Mouse (Mus musculus) liver, embryonic 16.5 days (tissue): Measurements from ENCODE around the gene Ubxn10. TPM values are rescaled to one million over a fixed set of nuclear protein-coding genes. Genes with fewer than 3 reads are reported as not detected.

Experiments
- ATAC-seq: fragments of 200-750 bp; cut with Nextera tagmentation; 2 replicates; pipeline ENCODE4 v1.8.0; 2017; ENCODE audit warnings: low read depth, mild to moderate bottlenecking, moderate number of reproducible peaks, moderate library complexity
- H3K27ac ChIP-seq: fragments of 300-500 bp; sonication (generic); 2 replicates; pipeline ENCODE4 v1.5.1; 2014; ENCODE audit warnings: mild to moderate bottlenecking, low read length
- H3K27me3 ChIP-seq: fragments of 300-500 bp; sonication (generic); 2 replicates; pipeline ENCODE4 v1.6.1; 2014; ENCODE audit warnings: low read depth, low read length, mixed read lengths; ENCODE audit not compliant: control insufficient read depth, insufficient read depth
- H3K36me3 ChIP-seq: fragments of 300-500 bp; sonication (generic); 2 replicates; pipeline ENCODE4 v1.6.1; 2014; ENCODE audit warnings: mild to moderate bottlenecking; ENCODE audit not compliant: control insufficient read depth, insufficient read depth
- H3K4me1 ChIP-seq: fragments of 300-500 bp; sonication (generic); 2 replicates; pipeline ENCODE4 v1.6.1; 2014; ENCODE audit warnings: low read depth, low read length, mixed read lengths; ENCODE audit not compliant: control insufficient read depth
- H3K4me2 ChIP-seq: fragments of 300-500 bp; sonication (generic); 2 replicates; pipeline ENCODE4 v1.6.1; 2014; ENCODE audit warnings: low read depth, low read length, mixed read lengths
- H3K4me3 ChIP-seq: fragments of 300-500 bp; sonication (generic); 2 replicates; pipeline ENCODE4 v1.5.1; 2014; ENCODE audit warnings: low read depth, mild to moderate bottlenecking, low read length
- H3K9ac ChIP-seq: fragments of 300-500 bp; sonication (generic); 2 replicates; pipeline ENCODE4 v1.6.1; 2014; ENCODE audit warnings: low read depth, low read length
- H3K9me3 ChIP-seq: fragments of 300-500 bp; sonication (generic); replicated peaks from 2 replicates; pipeline ENCODE4 v1.6.1; 2016; ENCODE audit warnings: low read length; ENCODE audit not compliant: control insufficient read depth
- WGBS: fragments of 180-500 bp; shearing (Covaris S2); extraction: QIAGEN DNeasy Blood & Tissue Kit; methylation state at CpG from one replicate; pipeline ENCODE4 v1.1.7; 2014; ENCODE audit not compliant: insufficient replicate concordance; 5-methylcytosine and 5-hydroxymethylcytosine counted together
- polyA plus RNA-seq: library from polyadenylated mRNA; unstranded; fragments of >200 nt; fragmentation: Nextera tagmentation; extraction: Ambion mirVana; gene quantifications from 2 replicates; pipeline ENCODE4 v1.2.1, GENCODE M21; 2015

Gene Ubxn10
- polyA plus RNA-seq, 1 experiment from 2014 or later = 0.11 TPM

DNA sequence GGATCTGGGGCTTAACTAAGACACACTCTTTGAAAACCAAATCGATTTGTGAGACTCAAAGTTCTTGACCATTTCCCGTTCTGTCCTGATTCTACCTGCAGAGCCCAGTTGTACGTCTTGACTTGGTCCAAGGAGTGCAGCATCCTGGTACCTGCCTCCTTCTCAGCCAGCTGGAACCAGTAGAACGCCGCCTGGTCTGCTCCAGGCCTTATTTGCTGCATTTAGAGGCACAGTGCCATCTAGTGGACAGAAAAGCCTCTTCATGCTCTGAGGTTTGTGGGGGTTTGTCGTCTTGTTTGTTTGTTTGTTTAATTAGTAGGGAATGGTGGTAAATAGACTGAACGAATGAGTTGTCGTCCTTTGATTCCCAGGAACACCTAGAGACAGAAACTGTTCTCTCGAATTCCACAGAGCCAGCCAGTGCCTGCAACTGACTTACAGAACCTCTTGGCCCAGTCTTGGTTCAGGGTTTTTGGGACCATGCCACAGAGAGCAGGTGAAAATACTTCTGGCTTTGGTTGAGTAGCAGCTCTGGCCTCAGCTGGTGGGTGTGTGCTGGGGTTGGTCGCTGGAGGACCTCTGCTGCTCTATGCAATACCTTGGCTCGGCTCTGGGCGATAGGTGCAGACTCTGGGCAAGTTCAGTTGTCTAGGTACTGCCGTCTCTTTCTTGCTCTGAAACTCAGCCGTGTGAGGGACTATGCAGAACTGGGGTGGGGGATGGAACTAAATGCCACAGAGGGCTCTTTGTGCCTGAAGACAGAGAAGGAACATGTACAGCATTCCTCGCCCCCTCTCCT lies 36.6 kb downstream of the Ubxn10 start:
- no peaks in the 10 kb centered on the region for H3K27me3 ChIP-seq
- no peaks in the 10 kb centered on the region for H3K9me3 ChIP-seq
- ATAC-seq = no peak
- H3K4me2 ChIP-seq = no peak overlapping the region
- H3K4me3 ChIP-seq = no peak overlapping the region
- no peaks in the 10 kb centered on the region for H3K36me3 ChIP-seq
- H3K4me1 ChIP-seq = no peaks in the 10 kb centered on the region
- WGBS = 19% methylated on average over 15 of the region's 15 CpGs
- H3K9ac ChIP-seq = no peak overlapping the region
- H3K27ac ChIP-seq = no peak overlapping the region

DNA sequence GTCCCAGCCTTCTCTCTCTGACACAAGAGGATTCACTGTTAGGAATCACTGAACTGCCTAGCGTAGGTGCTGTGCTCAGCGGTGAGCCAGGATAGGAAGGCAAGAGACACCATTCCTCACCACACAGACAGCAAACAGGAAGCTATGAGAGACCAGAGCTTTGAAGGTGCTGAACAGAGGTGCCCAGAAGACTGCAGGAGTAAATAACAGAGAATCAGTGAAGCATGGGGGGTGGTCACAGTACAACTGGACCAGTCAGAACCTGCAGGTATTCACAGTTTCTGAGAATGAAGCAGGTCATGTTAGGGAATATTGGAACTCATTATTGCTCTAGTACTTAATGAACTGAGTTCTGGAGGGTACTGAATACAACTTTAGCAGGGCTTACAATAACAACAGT lies 38.7 kb downstream of the Ubxn10 start:
- Histone ChIP-seq H3K4me2 (no peak overlapping the region), H3K9ac (no peak overlapping the region), H3K36me3 (no peaks in the 10 kb centered on the region), H3K9me3 (no peaks in the 10 kb centered on the region), H3K4me3 (no peak overlapping the region), H3K27me3 (no peaks in the 10 kb centered on the region; the same call in 1 of the 2 replicates), H3K27ac (no peak overlapping the region), H3K4me1 (no peaks in the 10 kb centered on the region)
- ATAC-seq = no peak
- 34% methylated on average over 2 of the region's 2 CpGs for WGBS

DNA sequence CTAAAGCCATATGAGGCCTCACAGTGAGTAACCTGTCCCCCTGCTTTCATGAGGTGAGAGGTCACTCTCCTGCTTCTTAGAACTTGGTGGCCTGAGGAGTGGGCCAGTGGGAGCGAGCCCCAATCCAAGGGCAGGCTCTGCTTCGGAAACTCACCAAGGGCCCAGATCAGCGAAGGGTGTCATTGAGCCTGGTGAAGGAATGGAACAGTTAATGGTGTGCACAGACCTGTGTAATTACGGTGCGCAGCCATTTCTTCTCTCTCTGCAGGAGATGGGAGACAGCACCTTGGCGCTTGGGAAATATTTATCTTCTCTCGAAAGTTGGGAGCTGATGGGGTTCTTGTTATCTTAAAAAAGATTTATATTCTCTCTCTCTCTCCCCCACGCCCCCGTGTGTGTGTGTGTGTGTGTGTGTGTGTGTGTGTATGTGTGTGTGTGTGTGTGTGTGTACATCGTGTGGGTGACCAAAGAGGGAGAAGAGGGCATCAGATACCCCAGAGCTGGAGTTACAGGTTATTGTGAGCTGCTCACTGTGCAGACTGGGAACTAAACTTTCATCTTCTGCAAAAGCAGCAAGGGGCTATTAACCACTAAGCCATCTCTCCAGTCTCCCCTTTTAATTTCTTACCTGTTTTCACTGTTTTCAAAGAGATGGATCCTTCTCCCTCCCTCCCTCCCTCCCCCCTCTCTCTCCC lies 39.7 kb downstream of the Ubxn10 start:
- WGBS = 39% methylated on average over 10 of the region's 10 CpGs
- H3K27me3 ChIP-seq = peaks cover 2% of the 10 kb centered on the region
- no peaks in the 10 kb centered on the region for H3K4me1 ChIP-seq
- no peak overlapping the region for H3K4me2 ChIP-seq
- no peak overlapping the region for H3K4me3 ChIP-seq
- ATAC-seq = no peak
- H3K27ac ChIP-seq = no peak overlapping the region
- H3K36me3 ChIP-seq = no peaks in the 10 kb centered on the region
- no peak overlapping the region for H3K9ac ChIP-seq
- no peaks in the 10 kb centered on the region for H3K9me3 ChIP-seq

DNA sequence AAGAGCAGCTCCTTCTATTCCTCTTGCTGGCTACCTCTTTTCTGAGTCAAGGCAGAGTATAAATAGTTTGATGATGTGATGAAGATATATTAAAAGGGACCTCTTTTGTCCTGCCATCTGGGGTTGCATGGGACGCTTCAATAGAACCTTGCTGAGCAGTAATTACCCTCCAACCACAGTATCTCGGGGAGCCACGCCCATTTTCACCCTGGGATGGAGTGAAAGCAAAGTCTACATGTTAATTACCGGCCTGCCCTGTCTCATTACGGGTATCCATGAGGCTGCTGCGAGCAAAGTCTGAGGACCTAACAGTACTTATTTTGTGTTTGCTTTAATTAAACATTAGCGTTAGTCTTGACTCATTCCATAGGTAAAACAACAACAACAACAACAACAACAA lies 40.2 kb downstream of the Ubxn10 start:
- no peak overlapping the region for H3K9ac ChIP-seq
- no peak overlapping the region for H3K4me3 ChIP-seq
- no peaks in the 10 kb centered on the region for H3K4me1 ChIP-seq
- H3K36me3 ChIP-seq = no peaks in the 10 kb centered on the region
- ATAC-seq = no peak
- peaks cover 2% of the 10 kb centered on the region for H3K27me3 ChIP-seq
- no peak overlapping the region for H3K4me2 ChIP-seq
- no peaks in the 10 kb centered on the region for H3K9me3 ChIP-seq
- no peak overlapping the region for H3K27ac ChIP-seq
- 26% methylated on average over 7 of the region's 7 CpGs for WGBS

DNA sequence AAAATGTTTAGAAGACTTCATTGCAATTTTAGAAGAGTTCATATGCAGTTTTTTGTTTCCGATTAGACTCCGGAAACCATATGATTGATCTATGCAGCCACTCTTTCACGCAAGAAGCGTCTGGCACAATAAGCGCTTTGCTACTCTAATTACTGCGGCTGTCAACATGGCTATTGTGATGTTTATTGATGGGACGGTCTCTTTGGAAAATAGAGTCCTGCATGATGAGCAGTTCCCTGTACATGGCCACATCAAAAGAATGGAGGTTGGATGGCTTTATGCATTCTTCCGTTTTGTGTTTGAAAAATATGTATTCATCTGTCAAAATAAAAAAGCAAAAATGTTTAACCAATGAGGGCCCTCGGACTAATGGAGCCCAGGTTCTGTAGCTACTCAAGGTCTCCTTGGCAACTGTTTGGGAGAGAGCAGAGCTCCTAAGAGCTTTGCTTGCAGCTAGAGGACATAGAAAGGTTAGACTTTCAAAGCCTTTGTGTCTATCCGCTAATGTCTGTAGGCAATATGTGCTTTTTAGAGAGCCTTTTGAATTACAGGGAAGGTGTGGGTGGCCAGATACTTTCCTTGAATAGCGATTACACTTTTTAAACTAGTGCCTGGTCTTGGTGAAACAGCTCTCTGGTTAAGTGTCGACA lies 43.8 kb downstream of the Ubxn10 start:
- no peak overlapping the region for H3K4me2 ChIP-seq
- no peaks in the 10 kb centered on the region for H3K36me3 ChIP-seq
- no peak for ATAC-seq
- H3K9me3 ChIP-seq = no peaks in the 10 kb centered on the region
- H3K4me3 ChIP-seq = no peak overlapping the region
- H3K9ac ChIP-seq = no peak overlapping the region
- WGBS = 63% methylated on average over 12 of the region's 12 CpGs
- H3K27me3 ChIP-seq = peaks cover 8% of the 10 kb centered on the region
- no peak overlapping the region for H3K27ac ChIP-seq
- H3K4me1 ChIP-seq = no peaks in the 10 kb centered on the region

DNA sequence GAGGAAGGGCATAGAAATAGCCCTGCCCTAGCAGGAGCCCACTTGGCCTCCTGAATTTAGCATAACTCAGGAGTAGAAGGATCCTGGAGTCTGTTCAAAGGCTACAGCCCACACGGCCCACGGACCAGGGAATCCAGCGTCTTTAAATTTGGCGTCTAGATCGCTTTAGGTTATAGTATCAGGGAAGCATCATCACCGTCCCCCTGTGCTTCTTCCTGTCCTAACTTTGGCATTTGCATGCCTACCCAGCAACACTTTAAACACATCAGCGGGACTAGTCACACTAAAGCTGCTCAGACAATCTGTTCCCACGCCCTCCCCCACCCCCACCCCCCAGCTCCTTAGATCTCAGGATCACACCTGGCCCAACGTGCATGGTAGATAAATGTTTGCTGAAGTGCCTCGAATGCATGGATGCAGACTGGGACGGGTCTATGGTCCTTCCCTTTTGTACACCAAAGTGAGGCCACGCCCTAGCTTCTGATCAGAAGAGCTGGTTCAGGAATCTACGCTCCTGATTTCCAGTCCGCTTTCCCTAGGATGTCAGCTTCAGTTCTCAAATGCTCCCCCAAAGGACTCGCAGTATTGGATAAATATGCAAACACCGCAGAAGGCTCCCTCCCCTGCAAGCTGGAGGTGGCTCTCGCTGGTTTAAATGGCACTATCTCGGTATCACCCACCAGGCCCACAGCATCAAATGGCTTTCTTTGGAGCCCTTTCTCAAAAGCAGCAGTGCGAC lies 45.4 kb downstream of the Ubxn10 start:
- Histone ChIP-seq H3K27ac (no peak overlapping the region), H3K9me3 (no peaks in the 10 kb centered on the region), H3K4me1 (no peaks in the 10 kb centered on the region), H3K36me3 (no peaks in the 10 kb centered on the region), H3K4me3 (no peak overlapping the region), H3K27me3 (peaks cover 8% of the 10 kb centered on the region), H3K4me2 (no peak overlapping the region), H3K9ac (no peak overlapping the region)
- 7% methylated on average over 19 of the region's 19 CpGs for WGBS
- no peak for ATAC-seq

DNA sequence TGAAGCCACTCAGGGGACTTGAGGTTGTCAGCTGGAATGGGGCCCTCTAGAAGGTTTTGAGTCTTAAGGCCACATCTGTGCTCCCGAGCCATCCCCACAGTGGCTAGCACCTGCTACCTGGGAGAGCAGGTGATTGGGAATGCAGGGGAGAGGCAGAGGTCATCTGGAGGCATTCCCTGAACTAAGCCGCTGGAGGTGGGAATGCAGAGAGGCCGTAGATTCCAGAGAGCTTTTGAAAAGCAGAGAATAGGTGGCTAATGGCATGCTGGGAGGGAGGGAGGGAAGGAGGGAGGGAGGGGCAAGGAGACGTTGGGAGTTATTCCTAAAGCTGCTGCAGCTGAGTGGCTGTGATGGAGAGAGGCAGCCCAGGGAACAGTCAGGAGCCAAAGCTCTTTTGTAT lies 46.4 kb downstream of the Ubxn10 start:
- Histone ChIP-seq H3K36me3 (no peaks in the 10 kb centered on the region), H3K27ac (no peak overlapping the region), H3K9ac (no peak overlapping the region), H3K4me2 (no peak overlapping the region), H3K9me3 (no peaks in the 10 kb centered on the region), H3K4me3 (no peak overlapping the region), H3K27me3 (peaks cover 8% of the 10 kb centered on the region), H3K4me1 (no peaks in the 10 kb centered on the region)
- 6% methylated on average over 4 of the region's 4 CpGs for WGBS
- ATAC-seq = no peak

DNA sequence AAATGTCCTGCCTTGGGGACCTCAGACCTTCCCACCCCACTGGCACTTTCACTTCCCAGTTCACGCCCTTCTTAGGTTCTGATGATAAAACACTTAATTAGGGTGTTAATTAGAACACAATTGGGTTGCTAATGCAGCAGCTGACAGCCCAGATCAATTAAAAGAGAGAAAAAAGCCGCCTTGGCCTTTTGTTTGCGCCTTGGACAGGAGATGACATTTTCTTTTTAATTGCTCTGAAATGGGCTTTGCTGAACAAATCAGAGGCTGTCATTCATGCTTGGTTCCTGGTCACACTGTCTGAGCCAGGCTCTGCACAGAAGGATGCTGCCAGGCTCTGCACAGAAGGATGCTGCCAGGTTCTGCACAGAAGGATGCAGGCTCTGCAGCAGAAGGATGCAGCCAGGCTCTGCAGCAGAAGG lies 47.9 kb downstream of the Ubxn10 start:
- no peak overlapping the region for H3K4me3 ChIP-seq
- no peak overlapping the region for H3K9ac ChIP-seq
- peaks cover 8% of the 10 kb centered on the region for H3K27me3 ChIP-seq
- H3K27ac ChIP-seq = no peak overlapping the region
- no peaks in the 10 kb centered on the region for H3K36me3 ChIP-seq
- no peaks in the 10 kb centered on the region for H3K9me3 ChIP-seq
- no peak for ATAC-seq
- WGBS = 18% methylated on average over 3 of the region's 3 CpGs
- no peaks in the 10 kb centered on the region for H3K4me1 ChIP-seq
- no peak overlapping the region for H3K4me2 ChIP-seq
